Mouse (Mus musculus) layer of hippocampus, adult 18-20 months (tissue): ENCODE measurements around the gene Hpn. TPM values are rescaled to one million over a fixed set of nuclear protein-coding genes. Genes with fewer than 3 reads are reported as not detected.
A peak's percentile ranks its signal among the peaks of the same experiment; 100 is the strongest.

Source experiments
- DNase-seq, 2 experiments: peaks; one replicate each; pipeline ENCODE4 v3.0.0; 2022; ENCODE audit warnings: low spot score in 2 of 2
- total RNA-seq, 2 experiments: library from RNA; stranded (reverse); gene quantifications; 2 replicates each; pipeline ENCODE4 v1.2.3; 2021

Hpn gene
- total RNA-seq, 2 experiments from 2014 or later = 4.3 to 7.0 TPM

DNA sequence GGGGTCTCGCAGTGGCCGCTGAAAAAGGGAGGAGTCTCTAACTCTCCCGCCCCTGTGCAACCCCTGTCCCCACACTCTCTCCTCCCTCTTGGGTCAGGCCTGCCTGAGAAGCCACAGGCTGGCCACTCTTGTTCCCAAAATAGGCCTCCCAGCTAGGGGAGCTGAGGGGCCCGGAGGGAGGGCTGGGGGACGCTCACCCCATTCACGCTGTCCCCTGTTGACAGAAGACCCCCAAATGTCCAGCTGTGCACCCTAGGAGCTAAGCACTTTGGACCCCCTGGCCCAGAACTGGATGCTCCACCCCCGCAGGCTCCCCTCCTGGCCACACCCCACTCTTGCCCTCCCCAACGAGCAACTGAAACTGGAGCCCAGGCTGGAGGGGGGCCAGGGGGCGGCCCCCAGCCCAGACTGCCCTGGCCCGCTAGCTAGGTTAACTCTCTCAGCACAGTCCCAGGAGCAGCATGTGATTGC lies 59.7 kb downstream of the Hpn start:
- DNase-seq = no peak

GRCm38 (mm10) chr7:31054661-31055320 lies 60.3 kb downstream of the Hpn start:
- no peak for DNase-seq

GRCm38 (mm10) chr7:31053882-31054447 lies 61.1 kb downstream of the Hpn start:
- DNase-seq = no peak

DNA sequence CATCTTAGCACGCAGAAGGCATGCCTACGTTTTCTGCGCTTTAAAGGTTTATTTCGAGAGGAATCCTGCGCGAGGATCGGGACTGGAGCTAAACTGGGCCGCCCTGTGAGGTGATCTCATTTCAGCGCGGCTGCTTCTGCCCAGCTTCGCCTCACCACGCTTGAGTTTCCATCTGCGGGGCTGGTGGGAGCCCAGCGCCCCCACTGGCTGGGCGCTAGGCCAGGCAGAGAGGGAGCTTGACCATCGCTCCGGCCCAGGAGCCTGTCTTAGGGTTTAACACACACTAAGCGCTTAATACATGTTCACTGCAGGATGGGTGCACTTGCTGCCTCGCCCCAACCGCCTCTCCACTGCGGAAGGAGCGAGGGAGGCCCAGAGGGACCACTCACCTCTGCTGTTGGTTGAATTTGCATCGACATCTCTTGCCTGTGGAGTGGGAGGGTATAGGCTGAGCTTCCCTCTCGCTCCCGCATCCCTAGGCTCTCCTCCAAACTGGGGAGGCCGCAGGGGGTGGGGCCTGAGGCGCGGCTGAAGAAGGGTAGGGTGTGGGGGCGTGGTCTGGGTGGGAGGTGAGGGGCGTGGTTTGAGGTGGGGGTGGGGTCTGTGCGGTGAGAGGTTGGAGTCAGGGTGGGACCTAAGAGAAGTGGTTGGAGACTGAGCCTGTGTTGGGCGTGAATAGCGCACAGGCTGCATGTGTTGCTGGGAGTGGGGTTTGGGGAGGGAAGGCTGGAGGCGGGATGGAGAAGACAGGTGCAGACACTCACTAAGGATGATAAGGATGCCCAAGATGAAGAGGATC lies 62.3 kb downstream of the Hpn start:
- DNase-seq = peak; percentile 37 to 60

DNA sequence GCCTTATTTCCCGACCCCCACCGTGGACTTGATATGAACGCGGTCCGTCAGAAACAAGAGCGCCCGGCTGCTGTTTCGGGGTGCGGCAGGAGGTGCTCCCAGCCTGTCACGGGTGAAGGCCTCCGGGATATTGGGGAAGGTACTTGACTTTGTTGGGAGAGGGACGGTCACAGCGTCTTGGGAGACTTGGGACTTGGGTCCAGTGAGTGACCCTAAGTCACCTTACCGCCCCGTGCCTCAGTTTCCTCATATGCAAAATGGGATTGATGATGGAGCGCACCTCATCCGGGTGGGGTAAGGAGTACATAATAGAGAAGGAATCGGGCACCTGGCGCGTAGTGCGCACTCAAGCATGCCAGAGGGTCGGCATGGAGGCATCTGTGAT lies 62.8 kb downstream of the Hpn start:
- no peak for DNase-seq

GRCm38 (mm10) chr7:31051321-31052021 lies 63.6 kb downstream of the Hpn start, which contains the start of gene Fxyd7:
Gene Fxyd7, minus strand, starts transcription at chr7:31051467.
- DNase-seq = no peak

GRCm38 (mm10) chr7:31050921-31051320 lies 64.2 kb downstream of the Hpn start:
- peak; percentile 34 to 55 for DNase-seq

DNA sequence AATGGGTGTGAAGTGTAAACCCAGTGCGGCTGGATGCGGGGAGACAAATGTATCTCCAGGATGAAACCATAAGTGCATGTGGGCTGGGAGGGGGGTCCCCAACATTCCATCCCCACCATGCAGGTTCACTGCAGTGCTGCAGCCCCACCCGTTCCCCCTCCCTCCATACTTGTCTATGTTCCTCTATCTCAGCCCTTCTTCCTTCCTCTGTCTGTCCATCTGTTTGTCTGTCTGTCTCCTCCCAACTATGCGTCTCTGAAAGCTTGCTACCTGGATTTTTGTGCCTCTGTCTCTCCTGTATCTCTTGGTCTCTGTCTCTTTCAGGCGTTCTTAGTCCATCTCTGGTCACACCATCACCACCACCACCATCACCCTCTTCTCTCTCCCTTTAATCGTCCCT lies 64.6 kb downstream of the Hpn start:
- peak in 1 of 2 experiments; percentile 28 for DNase-seq

DNA sequence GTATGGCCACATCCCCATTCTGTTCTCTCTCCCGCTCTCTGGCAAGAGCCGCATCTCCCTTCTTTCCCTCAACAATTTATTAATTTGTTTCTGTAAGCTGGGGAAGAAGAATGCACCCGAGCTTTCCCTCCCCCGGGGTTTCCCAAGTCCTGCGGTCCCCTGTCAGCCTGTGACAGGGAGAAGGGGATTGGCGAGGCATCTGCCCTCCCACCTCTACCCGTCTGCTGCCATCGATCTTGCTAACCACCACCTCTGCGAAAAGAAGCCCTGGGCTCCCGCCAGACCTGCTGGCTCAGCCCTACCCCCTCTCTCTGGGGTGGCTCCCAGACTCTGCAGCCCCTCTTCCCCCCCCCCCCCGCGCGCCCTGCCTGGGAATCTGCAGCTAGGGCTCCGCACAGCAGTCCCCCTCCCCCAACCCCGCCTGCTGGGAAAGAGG lies 65.2 kb downstream of the Hpn start:
- peak; percentile 25 to 55 for DNase-seq

- DNase-seq = peak in 1 of 2 experiments; percentile 24
Measured at GRCm38 (mm10) chr7:31049135-31049845, 65.8 kb downstream of the Hpn start.

Other genes with a start within 250 kb of the Hpn start
- gene Cd22, start 234.9 kb downstream of the Hpn start, total RNA-seq = not detected
- 100 to 1,000 TPM; 155 to 176 TPM for gene Mag, start 200.4 kb downstream of the Hpn start, total RNA-seq
- not detected for gene Hamp2, start 190.6 kb downstream of the Hpn start, total RNA-seq
- gene Hamp, start 171.3 kb downstream of the Hpn start, total RNA-seq = not detected
- gene Usf2, start 158.5 kb downstream of the Hpn start, total RNA-seq = 100 to 1,000 TPM; 134 to 139 TPM
- gene Lsr, start 141.8 kb downstream of the Hpn start, total RNA-seq = 1 to 10 TPM; 6.6 to 7.6 TPM
- under 1 TPM in 1 of 2 experiments, not detected in 1; 0.18 TPM for gene Fam187b, start 141.5 kb downstream of the Hpn start, total RNA-seq
- 10 to 100 TPM; 16.8 to 21.5 TPM for gene Fxyd5, start 72.8 kb downstream of the Hpn start, total RNA-seq
- gene Fxyd7, start 63.8 kb downstream of the Hpn start, total RNA-seq = 100 to 1,000 TPM in 1 of 2 experiments, 10 to 100 TPM in 1; 87.4 to 103 TPM
- 100 to 1,000 TPM; 113 to 114 TPM for gene Fxyd1, start 58.1 kb downstream of the Hpn start, total RNA-seq
- gene Lgi4, start 55.9 kb downstream of the Hpn start, total RNA-seq = 10 to 100 TPM; 37.9 to 40.4 TPM
- gene Fxyd3, start 38.6 kb downstream of the Hpn start, total RNA-seq = under 1 TPM; 0.58 to 0.92 TPM
- gene Scn1b, start 11.7 kb upstream of the Hpn start, total RNA-seq = 100 to 1,000 TPM; 669 to 714 TPM
- gene Gramd1a, start 40.6 kb upstream of the Hpn start, total RNA-seq = 100 to 1,000 TPM; 108 to 115 TPM
- gene Scgb2b2, start 175.2 kb upstream of the Hpn start, total RNA-seq = not detected
- not detected for gene Scgb1b2, start 176.5 kb upstream of the Hpn start, total RNA-seq
- gene Scgb2b3, start 246.8 kb upstream of the Hpn start, total RNA-seq = not detected